ENCODE assay signal across 14 mouse cellular contexts in genomic region chr3:21905384-21906073, GRCm38 (mm10).
DNase-seq lines count a peak whose midpoint lies in the region; ATAC-seq and TF ChIP-seq lines count a peak whose summit lies in the region.
"Had no signal": no experiment of that assay in that cellular context is flagged by ENCODE, and none has a peak within 500 bp of the region (broad histone marks: within the 10 kb centered on the region; RNA-seq: fewer than 3 reads in every experiment).

No protein-coding gene starts in this region.

- H3K4me1 ChIP-seq in kidney, adult 2 months (ENCODE audit: control insufficient read depth, insufficient read depth, low read length) = no peaks in the 10 kb centered on the region
- H3K4me1 ChIP-seq in kidney, embryonic 14.5 days (ENCODE audit: control insufficient read depth, insufficient read depth, low read length) = no peaks in the 10 kb centered on the region
- H3K4me1 ChIP-seq: embryonic facial prominence, embryonic 13.5 days; liver, embryonic 13.5 days had no signal

- no peak for TF ChIP-seq CTCF in kidney, adult 2 months (conservative IDR thresholded peaks at IDR 0.05; ENCODE audit: insufficient read depth, insufficient read length, low read depth, low read length)
- no peak for TF ChIP-seq CTCF in Patski (IDR thresholded peaks at IDR 0.05)

- no peak for ATAC-seq in kidney, embryonic 14.5 days (ENCODE audit: low FRiP score, low TSS enrichment)
- peak; percentile 64 for ATAC-seq in Patski
- ATAC-seq: forebrain, embryonic 16.5 days had no signal

- H3K4me3 ChIP-seq in kidney, adult 2 months (ENCODE audit: insufficient read depth, low read depth, low read length) = no peak overlapping the region
- H3K4me3 ChIP-seq in kidney, embryonic 14.5 days (ENCODE audit: low read length) = no peak overlapping the region
- H3K4me3 ChIP-seq: embryonic facial prominence, embryonic 13.5 days; liver, embryonic 13.5 days; megakaryocyte, embryonic 14.5 days had no signal

- H3K9ac ChIP-seq in kidney, embryonic 14.5 days (ENCODE audit: low read depth, low read length) = no peak overlapping the region
- H3K9ac ChIP-seq: embryonic facial prominence, embryonic 13.5 days; liver, embryonic 13.5 days had no signal

- no peak overlapping the region for H3K4me2 ChIP-seq in kidney, embryonic 14.5 days (replicated peaks; ENCODE audit: low read depth, low read length)
- H3K4me2 ChIP-seq: embryonic facial prominence, embryonic 13.5 days; liver, embryonic 13.5 days had no signal

- H3K9me3 ChIP-seq in kidney, embryonic 14.5 days (ENCODE audit: control insufficient read depth, low read length) = no peaks in the 10 kb centered on the region
- H3K9me3 ChIP-seq: embryonic facial prominence, embryonic 13.5 days; liver, embryonic 13.5 days; megakaryocyte, embryonic 14.5 days had no signal

- in situ Hi-C loops in Patski (cut with MboI; ENCODE audit: low pct_unique_long_range_greater_than_20kb) = no loop called here

- peak; percentile 14 for DNase-seq in adrenal gland, adult 2 months
- DNase-seq in adrenal gland, adult 18-20 months (ENCODE audit: low spot score in 2 of 2) = no peak
- DNase-seq in kidney, adult 2 months = peak; percentile 82
- peak; percentile 56 for DNase-seq in Patski (ENCODE audit: low read depth, low spot score)
- peak; percentile 40 for DNase-seq in kidney, postnatal 14 days
- DNase-seq in right cerebral cortex, postnatal 10 days (ENCODE audit: low spot score in 2 of 2) = no peak
- no peak for DNase-seq in frontal cortex, adult 2 months (ENCODE audit: extremely low spot score in 1 of 2, low spot score in 1 of 2)
- DNase-seq: cerebellum, adult 9-10 months; gastrocnemius, postnatal 25 days; liver, embryonic 13.5 days had no signal

- TF ChIP-seq POLR2A in kidney, adult 2 months (IDR thresholded peaks at IDR 0.05; ENCODE audit: low read depth, low read length) = no peak

- POLR2A ChIA-PET in Patski (lab: Charles Lee) = interaction anchor here (1.0 kb wide), 1 partner anchor 239 kb away, joined by 3 read pairs; no protein-coding TSS in a partner anchor

- H3K27me3 ChIP-seq in kidney, adult 2 months (replicated peaks; ENCODE audit: control insufficient read depth, insufficient read depth, low read length) = no peaks in the 10 kb centered on the region
- H3K27me3 ChIP-seq in kidney, embryonic 14.5 days (ENCODE audit: control insufficient read depth, insufficient read depth, low read length) = no peaks in the 10 kb centered on the region
- H3K27me3 ChIP-seq in Patski = no peaks in the 10 kb centered on the region
- H3K27me3 ChIP-seq: embryonic facial prominence, embryonic 13.5 days; liver, embryonic 13.5 days; megakaryocyte, embryonic 14.5 days had no signal

- H3K36me3 ChIP-seq in kidney, adult 2 months (ENCODE audit: control insufficient read depth, insufficient read depth, low read length) = no peaks in the 10 kb centered on the region
- no peaks in the 10 kb centered on the region for H3K36me3 ChIP-seq in kidney, embryonic 14.5 days (ENCODE audit: control insufficient read depth, insufficient read depth, low read length)
- H3K36me3 ChIP-seq: embryonic facial prominence, embryonic 13.5 days; liver, embryonic 13.5 days had no signal

- CTCF ChIA-PET in Patski (lab: Charles Lee) = interaction anchor here (1.1 to 1.9 kb wide), 4 partner anchors 13 to 85 kb away, joined by 3 to 6 read pairs (median 4); no protein-coding TSS in a partner anchor

- no peak overlapping the region for H3K27ac ChIP-seq in kidney, adult 2 months (ENCODE audit: insufficient read depth, low read depth, low read length)
- H3K27ac ChIP-seq in kidney, embryonic 14.5 days (ENCODE audit: low read depth, low read length) = no peak overlapping the region
- H3K27ac ChIP-seq: embryonic facial prominence, embryonic 13.5 days; liver, embryonic 13.5 days had no signal

- WGBS in kidney, adult 2 months = 67% methylated on average over 2 of the region's 2 CpGs
- WGBS in kidney, embryonic 14.5 days = 45% methylated on average over 2 of the region's 2 CpGs

Comparison
In these comparisons a context has a peak if more than half of its experiments do, and no peak if none do; other contexts are left out.
1. DNase-seq: peak in adrenal gland, adult 2 months (single experiment), kidney, adult 2 months (single experiment), Patski (single experiment) and kidney, postnatal 14 days (single experiment); none in adrenal gland, adult 18-20 months (0 of 2), right cerebral cortex, postnatal 10 days (0 of 2) and frontal cortex, adult 2 months (0 of 2).